Mouse (Mus musculus): ENCODE measurements around the gene Gm11146.

DNA sequence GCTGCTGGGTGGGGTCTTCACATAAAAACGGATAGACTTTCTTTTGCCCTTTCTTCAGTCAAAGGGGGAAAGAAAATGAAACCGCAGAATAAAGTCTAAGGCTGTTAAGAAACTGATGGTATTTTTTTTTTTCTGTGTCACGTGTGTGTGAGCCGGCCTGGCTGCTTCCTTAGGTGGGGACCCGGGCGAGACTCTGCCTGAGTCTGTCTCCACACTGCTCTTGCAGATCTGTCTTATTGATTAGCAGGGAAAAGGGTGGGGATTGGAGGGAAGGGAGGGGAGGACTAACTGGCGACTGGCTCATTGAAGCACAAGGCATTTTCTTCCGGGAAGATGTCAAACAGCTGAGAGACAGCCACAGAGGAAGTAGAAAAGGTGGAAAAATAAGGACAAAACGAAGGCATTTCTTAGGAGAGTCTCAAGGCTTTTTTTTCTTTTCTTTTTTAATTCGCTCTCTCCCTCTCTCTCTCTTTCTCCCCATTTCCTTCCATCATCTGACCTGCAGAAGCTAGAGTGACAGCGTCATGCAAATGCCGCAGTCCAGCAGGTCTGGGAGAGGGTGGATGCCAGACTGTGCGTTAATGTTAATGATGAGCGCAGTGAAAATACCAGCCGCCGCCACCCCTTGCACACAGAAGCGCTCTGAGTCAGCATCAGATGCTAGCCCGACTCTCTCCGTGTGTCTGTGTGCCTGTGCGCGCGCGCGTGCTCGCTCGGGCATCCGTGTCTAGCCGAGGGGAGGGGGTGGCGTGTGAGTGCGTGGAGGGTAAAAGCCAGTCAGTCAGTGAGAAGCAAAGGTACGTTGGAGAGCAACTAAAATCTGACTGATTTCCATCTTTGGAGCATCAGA, 42.2 kb upstream of the Gm11146 start:
- no peak for TF ChIP-seq TAL1 (IDR thresholded peaks at IDR 0.05; ENCODE audit: low read length)
- TF ChIP-seq GATA1 (IDR thresholded peaks at IDR 0.05; ENCODE audit: low read length), result no peak

All from erythroblast, embryonic 14.5 days (primary cell).